Mouse (Mus musculus): ENCODE results near the gene S100a5. TPM values are rescaled to one million over a fixed set of nuclear protein-coding genes. Genes with fewer than 3 reads are reported as not detected.

S100a5 gene
- polyA plus RNA-seq, 1 experiment from 2014 or later, result not detected

Other genes with a start within 250 kb of the S100a5 start
- gene Slc27a3, start 218.6 kb upstream of the S100a5 start, polyA plus RNA-seq (2016; fragmentation: Nextera tagmentation; extraction: Ambion mirVana), result 29.4 and 33.9 TPM in 2 replicates
- 42.8 and 46.3 TPM in 2 replicates for gene Ints3, start 174.9 kb upstream of the S100a5 start, polyA plus RNA-seq (2016; fragmentation: Nextera tagmentation; extraction: Ambion mirVana)
- 2.0 and 3.3 TPM in 2 replicates for gene Npr1, start 142.7 kb upstream of the S100a5 start, polyA plus RNA-seq (2016; fragmentation: Nextera tagmentation; extraction: Ambion mirVana)
- 356 and 367 TPM in 2 replicates for gene Ilf2, start 132.4 kb upstream of the S100a5 start, polyA plus RNA-seq (2016; fragmentation: Nextera tagmentation; extraction: Ambion mirVana)
- 55.5 and 57.2 TPM in 2 replicates for gene Snapin, start 117.5 kb upstream of the S100a5 start, polyA plus RNA-seq (2016; fragmentation: Nextera tagmentation; extraction: Ambion mirVana)
- gene Chtop, start 99.0 kb upstream of the S100a5 start, polyA plus RNA-seq (2016; fragmentation: Nextera tagmentation; extraction: Ambion mirVana), result 181 and 188 TPM in 2 replicates
- 5.7 and 6.4 TPM in 2 replicates for gene S100a1, start 94.1 kb upstream of the S100a5 start, polyA plus RNA-seq (2016; fragmentation: Nextera tagmentation; extraction: Ambion mirVana)
- 8.3 and 8.5 TPM in 2 replicates for gene S100a13, start 94.1 kb upstream of the S100a5 start, polyA plus RNA-seq (2016; fragmentation: Nextera tagmentation; extraction: Ambion mirVana)
- not detected in 2 replicates for gene S100a14, start 81.7 kb upstream of the S100a5 start, polyA plus RNA-seq (2016; fragmentation: Nextera tagmentation; extraction: Ambion mirVana)
- 32.9 and 34.7 TPM in 2 replicates for gene S100a16, start 71.3 kb upstream of the S100a5 start, polyA plus RNA-seq (2016; fragmentation: Nextera tagmentation; extraction: Ambion mirVana)
- 0.44 TPM in 1 of 2 replicates, not detected in the other for gene S100a3, start 47.9 kb upstream of the S100a5 start, polyA plus RNA-seq (2016; fragmentation: Nextera tagmentation; extraction: Ambion mirVana)
- not detected in 2 replicates for gene S100a2, start 18.3 kb upstream of the S100a5 start, polyA plus RNA-seq (2016; fragmentation: Nextera tagmentation; extraction: Ambion mirVana)
- not detected in 2 replicates for gene Gm42674, start 6.6 kb upstream of the S100a5 start, polyA plus RNA-seq (2016; fragmentation: Nextera tagmentation; extraction: Ambion mirVana)
- gene S100a4, start 4.8 kb upstream of the S100a5 start, polyA plus RNA-seq (2016; fragmentation: Nextera tagmentation; extraction: Ambion mirVana), result 1.1 TPM in 1 of 2 replicates, not detected in the other
- gene S100a6, start 4.4 kb downstream of the S100a5 start, polyA plus RNA-seq (2016; fragmentation: Nextera tagmentation; extraction: Ambion mirVana), result 17.7 and 21.3 TPM in 2 replicates
- not detected in 2 replicates for gene S100a7a, start 45.5 kb downstream of the S100a5 start, polyA plus RNA-seq (2016; fragmentation: Nextera tagmentation; extraction: Ambion mirVana)
- gene S100a8, start 60.5 kb downstream of the S100a5 start, polyA plus RNA-seq (2016; fragmentation: Nextera tagmentation; extraction: Ambion mirVana), result 0.47 and 0.92 TPM in 2 replicates
- 0.32 TPM in 1 of 2 replicates, not detected in the other for gene S100a9, start 87.2 kb downstream of the S100a5 start, polyA plus RNA-seq (2016; fragmentation: Nextera tagmentation; extraction: Ambion mirVana)
- gene Pglyrp4, start 118.4 kb downstream of the S100a5 start, polyA plus RNA-seq (2016; fragmentation: Nextera tagmentation; extraction: Ambion mirVana), result not detected in 2 replicates
- not detected in 2 replicates for gene Gm5849, start 169.4 kb downstream of the S100a5 start, polyA plus RNA-seq (2016; fragmentation: Nextera tagmentation; extraction: Ambion mirVana)

Measured in embryonic facial prominence, embryonic 10.5 days (tissue).